1 mouse cellular context compared by ENCODE assay signal in the genomic region with DNA sequence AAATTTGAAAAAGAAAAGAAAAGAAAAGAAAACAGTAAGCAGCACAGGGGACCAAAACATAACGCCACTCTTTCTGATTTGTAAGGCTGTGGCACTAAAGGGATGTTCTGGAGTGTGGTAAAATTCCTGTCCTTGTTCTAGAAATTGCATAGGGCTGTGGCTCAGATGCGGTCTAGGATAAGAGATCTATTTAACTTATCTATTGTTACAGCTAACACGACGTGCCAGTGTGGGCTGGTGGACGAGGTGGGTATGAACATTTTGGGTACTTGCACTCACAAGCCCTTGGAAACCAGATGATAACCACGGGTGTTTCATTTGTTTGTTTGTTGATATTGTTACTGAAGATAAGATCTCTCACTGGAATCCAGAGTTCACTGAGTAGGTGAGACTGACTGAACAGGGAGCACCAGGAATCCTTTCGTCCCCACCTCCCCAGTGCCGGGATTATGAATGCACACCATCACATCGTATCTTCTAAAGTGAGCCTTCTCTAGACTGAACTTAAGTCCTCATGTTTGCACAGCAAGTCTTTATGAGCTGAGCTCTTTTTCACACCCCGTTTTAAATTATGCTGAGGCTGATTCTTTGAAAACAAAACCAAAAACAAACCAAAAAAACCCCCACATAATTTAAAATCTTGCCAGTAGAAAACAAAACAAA.
TF ChIP-seq lines count a peak whose summit lies in the region.

No protein-coding gene starts in this region.

TF ChIP-seq in MEL, 35 proteins besides CTCF, POLR2A, EP300 and RAD21 (continued from another document):
- TF ChIP-seq JUND (IDR thresholded peaks at IDR 0.05; ENCODE audit: low read depth, low read length): no peak
- TF ChIP-seq MXI1 (IDR thresholded peaks at IDR 0.05; ENCODE audit: low read depth, low read length): peak; percentile 4; the same call in 1 of the 2 replicates
- TF ChIP-seq ETS1 (IDR thresholded peaks at IDR 0.05; ENCODE audit: low read depth, low read length): 0 out of 2 replicates have a peak, but pooled peaks have one; percentile 14
- no peak for TF ChIP-seq MEF2A (IDR thresholded peaks at IDR 0.05; ENCODE audit: extremely low read depth, insufficient replicate concordance, low read depth, low read length, poor library complexity, severe bottlenecking)
- no peak for TF ChIP-seq KAT2A (conservative IDR thresholded peaks at IDR 0.05; ENCODE audit: low read depth, low read length)
- TF ChIP-seq NELFE (IDR thresholded peaks at IDR 0.05; ENCODE audit: low read depth, low read length): no peak
- TF ChIP-seq ZKSCAN1 (IDR thresholded peaks at IDR 0.05; ENCODE audit: low read depth, low read length): no peak
- TF ChIP-seq USF1 (IDR thresholded peaks at IDR 0.05; ENCODE audit: low read depth, low read length): no peak
- TF ChIP-seq SMC3 (IDR thresholded peaks at IDR 0.05; ENCODE audit: low read depth, low read length): no peak
- no peak for TF ChIP-seq E2F4 (IDR thresholded peaks at IDR 0.05; ENCODE audit: borderline replicate concordance, low read depth, low read length)
- no peak for TF ChIP-seq UBTF (IDR thresholded peaks at IDR 0.05; ENCODE audit: borderline replicate concordance, insufficient read depth, low read depth, low read length)
- TF ChIP-seq BHLHE40 (IDR thresholded peaks at IDR 0.05; ENCODE audit: borderline replicate concordance, low read depth, low read length): peak; percentile 23; the same call in 1 of the 2 replicates
- no peak for TF ChIP-seq NRF1 (IDR thresholded peaks at IDR 0.05; ENCODE audit: insufficient read depth, low read depth, low read length, poor library complexity, severe bottlenecking)
- TF ChIP-seq TCF12 (IDR thresholded peaks at IDR 0.05; ENCODE audit: low read depth, low read length): 0 out of 2 replicates have a peak, but pooled peaks have one; percentile 32
- TF ChIP-seq ZC3H11A (IDR thresholded peaks at IDR 0.05; ENCODE audit: low read depth, low read length): no peak
- no peak for TF ChIP-seq TBP (IDR thresholded peaks at IDR 0.05; ENCODE audit: low read depth, low read length)
